Mouse (Mus musculus): ENCODE measurements around the gene Gm9789.
"Not testable (repeated sequence)": the region's sequence is repeated elsewhere in the genome, so short reads cannot be mapped to it uniquely, and the experiment has no call there.

- TF ChIP-seq CTCF (IDR thresholded peaks at IDR 0.05; ENCODE audit: extremely low read depth, insufficient read depth, insufficient read length, insufficient replicate concordance); POLR2A (IDR thresholded peaks at IDR 0.05; ENCODE audit: low read depth, low read length): not testable (repeated sequence)
Measured at GRCm38 (mm10) chr16:89169190-89169589, 11.4 kb downstream of the Gm9789 start, which contains the start of gene Gm7735.
